Mouse (Mus musculus): ENCODE data around the gene Rassf5. TPM values are rescaled to one million over a fixed set of nuclear protein-coding genes. Genes with fewer than 3 reads are reported as not detected.

Gene Rassf5
- total and polyA plus RNA-seq, 2 experiments from 2014 or later: 8.3 to 12.9 TPM

GRCm38 (mm10) chr1:131286803-131287202 lies 41.7 kb upstream of the Rassf5 start:
- no peak overlapping the region for H3K4me3 ChIP-seq (ENCODE audit: low read length)
- WGBS: 85% methylated on average over 5 of the region's 5 CpGs
- no peaks in the 10 kb centered on the region for H3K27me3 ChIP-seq (ENCODE audit: insufficient read depth, low read length)
- H3K36me3 ChIP-seq (ENCODE audit: insufficient read depth, low read length): peaks cover 15% of the 10 kb centered on the region
- no peaks in the 10 kb centered on the region for H3K4me1 ChIP-seq (ENCODE audit: insufficient read depth, low read length)
- no peak overlapping the region for H3K4me2 ChIP-seq (ENCODE audit: low read depth, low read length)
- no peak overlapping the region for H3K27ac ChIP-seq
- TF ChIP-seq CTCF (IDR thresholded peaks at IDR 0.05; ENCODE audit: low read depth): no peak
- DNase-seq (ENCODE audit: low spot score): no peak
- no peak overlapping the region for H3K9ac ChIP-seq (replicated peaks; ENCODE audit: low read length)
- no peaks in the 10 kb centered on the region for H3K9me3 ChIP-seq (ENCODE audit: low read length)
- ATAC-seq: no peak

GRCm38 (mm10) chr1:131284616-131285015 lies 39.6 kb upstream of the Rassf5 start:
- Histone ChIP-seq H3K4me3 (ENCODE audit: low read length) (no peak overlapping the region), H3K9me3 (ENCODE audit: low read length) (no peaks in the 10 kb centered on the region), H3K9ac (replicated peaks; ENCODE audit: low read length) (no peak overlapping the region), H3K4me1 (ENCODE audit: insufficient read depth, low read length) (no peaks in the 10 kb centered on the region), H3K27me3 (ENCODE audit: insufficient read depth, low read length) (no peaks in the 10 kb centered on the region), H3K4me2 (ENCODE audit: low read depth, low read length) (no peak overlapping the region), H3K27ac (no peak overlapping the region), H3K36me3 (ENCODE audit: insufficient read depth, low read length) (peaks cover 5% of the 10 kb centered on the region)
- WGBS: 82% methylated on average over 4 of the region's 4 CpGs
- no peak for TF ChIP-seq CTCF (IDR thresholded peaks at IDR 0.05; ENCODE audit: low read depth)
- DNase-seq (ENCODE audit: low spot score) (no peak), ATAC-seq (no peak)

- no peaks in the 10 kb centered on the region for H3K4me1 ChIP-seq (ENCODE audit: insufficient read depth, low read length)
- H3K36me3 ChIP-seq (ENCODE audit: insufficient read depth, low read length): peaks cover under 1% of the 10 kb centered on the region
- ATAC-seq: peak; percentile 50
- peak; percentile 43 for TF ChIP-seq CTCF (IDR thresholded peaks at IDR 0.05; ENCODE audit: low read depth)
- 38% methylated on average over 1 of the region's 1 CpGs for WGBS
- no peak overlapping the region for H3K4me2 ChIP-seq (ENCODE audit: low read depth, low read length)
- no peak overlapping the region for H3K27ac ChIP-seq
- H3K9me3 ChIP-seq (ENCODE audit: low read length): no peaks in the 10 kb centered on the region
- no peak overlapping the region for H3K9ac ChIP-seq (replicated peaks; ENCODE audit: low read length)
- no peak overlapping the region for H3K4me3 ChIP-seq (ENCODE audit: low read length)
- peak; percentile 41 for DNase-seq (ENCODE audit: low spot score)
- H3K27me3 ChIP-seq (ENCODE audit: insufficient read depth, low read length): no peaks in the 10 kb centered on the region
Observed at GRCm38 (mm10) chr1:131284167-131284566, 39.1 kb upstream of the Rassf5 start.

GRCm38 (mm10) chr1:131281731-131282130 lies 36.7 kb upstream of the Rassf5 start:
- WGBS: 46% methylated on average over 4 of the region's 4 CpGs
- no peak overlapping the region for H3K4me3 ChIP-seq (ENCODE audit: low read length)
- no peak overlapping the region for H3K4me2 ChIP-seq (ENCODE audit: low read depth, low read length)
- DNase-seq (ENCODE audit: low spot score) (no peak), ATAC-seq (peak; percentile 3; the same call in 1 of the 2 replicates)
- no peaks in the 10 kb centered on the region; the same call in 1 of the 2 replicates for H3K36me3 ChIP-seq (ENCODE audit: insufficient read depth, low read length)
- H3K27ac ChIP-seq: no peak overlapping the region
- no peak for TF ChIP-seq CTCF (IDR thresholded peaks at IDR 0.05; ENCODE audit: low read depth)
- no peak overlapping the region for H3K9ac ChIP-seq (replicated peaks; ENCODE audit: low read length)
- H3K27me3 ChIP-seq (ENCODE audit: insufficient read depth, low read length): no peaks in the 10 kb centered on the region
- H3K4me1 ChIP-seq (ENCODE audit: insufficient read depth, low read length): no peaks in the 10 kb centered on the region
- H3K9me3 ChIP-seq (ENCODE audit: low read length): no peaks in the 10 kb centered on the region

DNA sequence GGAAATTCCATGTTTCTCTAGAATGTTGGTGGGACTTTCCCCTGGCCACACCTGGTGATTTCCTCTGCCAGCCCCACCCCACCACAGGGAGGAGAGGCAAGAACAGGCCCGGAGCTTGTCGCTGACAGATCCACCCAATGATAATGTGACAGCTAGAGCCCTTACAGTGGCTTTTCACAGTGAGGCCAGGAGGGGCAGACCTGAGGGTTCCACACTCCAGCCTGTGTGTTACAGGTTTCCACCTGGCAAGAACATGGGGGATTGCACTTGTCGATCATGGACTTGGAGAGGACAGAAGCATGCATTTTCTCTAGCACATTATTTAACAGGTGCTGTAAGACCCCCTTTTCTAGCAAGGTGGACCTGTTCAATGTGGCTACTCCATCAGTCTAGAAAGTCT lies 35.2 kb upstream of the Rassf5 start:
- TF ChIP-seq CTCF (IDR thresholded peaks at IDR 0.05; ENCODE audit: low read depth): peak; percentile 28
- Histone ChIP-seq H3K36me3 (ENCODE audit: insufficient read depth, low read length) (no peaks in the 10 kb centered on the region), H3K27me3 (ENCODE audit: insufficient read depth, low read length) (no peaks in the 10 kb centered on the region), H3K4me3 (ENCODE audit: low read length) (no peak overlapping the region), H3K9me3 (ENCODE audit: low read length) (no peaks in the 10 kb centered on the region), H3K27ac (no peak overlapping the region), H3K4me1 (ENCODE audit: insufficient read depth, low read length) (no peaks in the 10 kb centered on the region), H3K4me2 (ENCODE audit: low read depth, low read length) (no peak overlapping the region), H3K9ac (replicated peaks; ENCODE audit: low read length) (no peak overlapping the region)
- 69% methylated on average over 3 of the region's 3 CpGs for WGBS
- DNase-seq (ENCODE audit: low spot score) (no peak), ATAC-seq (no peak)

DNA sequence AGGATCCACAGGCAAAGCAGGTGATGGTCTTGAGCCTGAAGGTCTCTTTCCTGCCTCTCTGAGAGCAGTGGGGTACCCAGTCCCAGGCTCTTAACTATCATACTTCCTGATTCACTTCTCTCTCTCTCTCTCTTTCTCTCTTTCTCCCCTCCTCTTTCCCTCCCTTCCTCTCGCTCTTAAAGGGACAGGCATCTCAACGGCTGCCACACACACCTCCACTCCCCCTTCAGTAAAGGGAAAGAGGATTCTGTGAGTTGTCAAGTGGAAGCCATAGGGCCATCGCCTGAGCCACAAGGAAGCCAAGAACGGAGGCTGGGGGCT lies 34.4 kb upstream of the Rassf5 start, which contains the start of gene Ikbke:
Gene Ikbke (minus strand): TSS at position 151 of the 321 bp plus-strand sequence.
- DNase-seq (ENCODE audit: low spot score) (no peak), ATAC-seq (no peak)
- no peaks in the 10 kb centered on the region for H3K27me3 ChIP-seq (ENCODE audit: insufficient read depth, low read length)
- no peak within 1 kb of the TSS for H3K27ac ChIP-seq
- no peak within 1 kb of the TSS; the same call in 1 of the 2 replicates for H3K4me3 ChIP-seq (ENCODE audit: low read length)
- H3K36me3 ChIP-seq (ENCODE audit: insufficient read depth, low read length): no peaks in the 10 kb centered on the region
- H3K4me2 ChIP-seq (ENCODE audit: low read depth, low read length): peak within 1 kb of the TSS; percentile 16; the same call in 1 of the 2 replicates
- no peak within 1 kb of the TSS for H3K9ac ChIP-seq (replicated peaks; ENCODE audit: low read length)
- TF ChIP-seq CTCF (IDR thresholded peaks at IDR 0.05; ENCODE audit: low read depth): no peak
- 50% methylated on average over 4 of the region's 4 CpGs for WGBS
- no peaks in the 10 kb centered on the region for H3K4me1 ChIP-seq (ENCODE audit: insufficient read depth, low read length)
- no peaks in the 10 kb centered on the region for H3K9me3 ChIP-seq (ENCODE audit: low read length)

GRCm38 (mm10) chr1:131278606-131279455 lies 33.8 kb upstream of the Rassf5 start:
- no peak for ATAC-seq
- Histone ChIP-seq H3K9ac (replicated peaks; ENCODE audit: low read length) (no peak overlapping the region), H3K4me3 (ENCODE audit: low read length) (no peak overlapping the region; the same call in 1 of the 2 replicates), H3K27ac (no peak overlapping the region), H3K27me3 (ENCODE audit: insufficient read depth, low read length) (no peaks in the 10 kb centered on the region), H3K36me3 (ENCODE audit: insufficient read depth, low read length) (no peaks in the 10 kb centered on the region), H3K4me2 (ENCODE audit: low read depth, low read length) (peak overlapping the region; percentile 16; the same call in 1 of the 2 replicates), H3K9me3 (ENCODE audit: low read length) (no peaks in the 10 kb centered on the region), H3K4me1 (ENCODE audit: insufficient read depth, low read length) (no peaks in the 10 kb centered on the region)
- DNase-seq (ENCODE audit: low spot score): no peak
- no peak for TF ChIP-seq CTCF (IDR thresholded peaks at IDR 0.05; ENCODE audit: low read depth)
- 49% methylated on average over 8 of the region's 8 CpGs for WGBS
